8 mouse cellular contexts compared by ENCODE assay signal in the genomic region with DNA sequence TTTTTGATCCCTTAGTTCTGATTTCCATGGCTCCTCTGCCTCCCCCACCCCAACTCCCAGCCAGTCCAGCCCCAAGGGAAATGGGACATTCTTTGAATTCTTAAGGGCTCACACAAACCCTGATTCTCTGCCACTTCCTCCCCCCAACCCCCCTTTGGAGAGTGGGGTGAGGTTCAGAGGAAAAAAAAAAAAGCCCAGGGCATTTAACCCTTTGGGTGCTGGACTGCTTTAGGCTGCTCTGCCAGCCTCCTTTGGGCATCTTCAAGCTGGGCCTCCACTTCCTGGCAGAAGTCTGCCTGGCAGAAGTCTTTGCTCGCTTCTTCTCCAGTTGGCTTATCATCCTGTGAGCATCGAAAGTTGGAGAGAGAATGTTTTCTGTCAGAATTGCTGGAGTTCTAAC. TPM values are rescaled to one million over a fixed set of nuclear protein-coding genes. Genes with fewer than 3 reads are reported as not detected.
DNase-seq lines count a peak whose midpoint lies in the region; ATAC-seq and TF ChIP-seq lines count a peak whose summit lies in the region.

No protein-coding gene starts in this region.

- no peaks in the 10 kb centered on the region for H3K9me3 ChIP-seq in forebrain, embryonic 10.5 days
- H3K9me3 ChIP-seq in forebrain, embryonic 16.5 days (ENCODE audit: control insufficient read depth, low read length), result no peaks in the 10 kb centered on the region
- no peaks in the 10 kb centered on the region for H3K9me3 ChIP-seq in limb, embryonic 13.5 days
- no peaks in the 10 kb centered on the region for H3K9me3 ChIP-seq in stomach, embryonic 14.5 days (ENCODE audit: control insufficient read depth, low read depth, low read length)

- 65% methylated on average over 2 of the region's 2 CpGs for WGBS in forebrain, embryonic 10.5 days
- WGBS in forebrain, embryonic 16.5 days, result 33% methylated on average over 2 of the region's 2 CpGs
- 70% methylated on average over 2 of the region's 2 CpGs for WGBS in limb, embryonic 13.5 days
- WGBS in stomach, embryonic 14.5 days, result 53% methylated on average over 2 of the region's 2 CpGs

- no peak overlapping the region for H3K9ac ChIP-seq in forebrain, embryonic 16.5 days (replicated peaks; ENCODE audit: low read depth, low read length)
- H3K9ac ChIP-seq in limb, embryonic 13.5 days, result no peak overlapping the region
- H3K9ac ChIP-seq in stomach, embryonic 14.5 days (replicated peaks; ENCODE audit: low read depth, low read length), result no peak overlapping the region

- H3K4me3 ChIP-seq in forebrain, embryonic 10.5 days, result peak overlapping the region; percentile 13
- no peak overlapping the region for H3K4me3 ChIP-seq in forebrain, embryonic 16.5 days (replicated peaks; ENCODE audit: low read length)
- H3K4me3 ChIP-seq in limb, embryonic 13.5 days, result no peak overlapping the region
- no peak overlapping the region for H3K4me3 ChIP-seq in stomach, embryonic 14.5 days (ENCODE audit: low read depth, low read length)

- no peak for TF ChIP-seq CTCF in brain, embryonic 14.5 days (IDR thresholded peaks at IDR 0.05; ENCODE audit: borderline replicate concordance, extremely low read depth, insufficient read depth, insufficient read length)

- H3K4me2 ChIP-seq in forebrain, embryonic 16.5 days (ENCODE audit: low read length), result no peak overlapping the region
- H3K4me2 ChIP-seq in limb, embryonic 13.5 days (replicated peaks), result peak overlapping the region; percentile 27; the same call in 1 of the 2 replicates
- no peak overlapping the region for H3K4me2 ChIP-seq in stomach, embryonic 14.5 days (replicated peaks; ENCODE audit: low read depth, low read length)

- DNase-seq in forebrain, embryonic 10.5 days (ENCODE audit: extremely low spot score, low spot score), result no peak
- DNase-seq in brain, embryonic 14.5 days (ENCODE audit: low read depth), result peak; percentile 74
- peak; percentile 44 to 67 for DNase-seq in heart, postnatal 14 days
- no peak for DNase-seq in gastrocnemius, adult 8-10 months (ENCODE audit: low spot score in 2 of 2)

- intact Hi-C loops in heart, postnatal 14 days (cut with DNase I), result no loop called here

- TF ChIP-seq POLR2A in brain, embryonic 14.5 days (IDR thresholded peaks at IDR 0.05; ENCODE audit: borderline replicate concordance, extremely low read depth, insufficient read depth, insufficient read length, poor library complexity, severe bottlenecking), result no peak

- no peaks in the 10 kb centered on the region for H3K27me3 ChIP-seq in forebrain, embryonic 10.5 days (ENCODE audit: poor library complexity, severe bottlenecking)
- H3K27me3 ChIP-seq in forebrain, embryonic 16.5 days (replicated peaks; ENCODE audit: control insufficient read depth, insufficient read depth, low read length), result no peaks in the 10 kb centered on the region
- no peaks in the 10 kb centered on the region for H3K27me3 ChIP-seq in limb, embryonic 13.5 days
- H3K27me3 ChIP-seq in stomach, embryonic 14.5 days (ENCODE audit: control insufficient read depth, insufficient read depth, low read length), result no peaks in the 10 kb centered on the region

- H3K36me3 ChIP-seq in forebrain, embryonic 10.5 days (replicated peaks), result peaks cover 40% of the 10 kb centered on the region
- peaks cover 3% of the 10 kb centered on the region; the same call in 1 of the 2 replicates for H3K36me3 ChIP-seq in forebrain, embryonic 16.5 days (ENCODE audit: control insufficient read depth, insufficient read depth)
- peaks cover 50% of the 10 kb centered on the region for H3K36me3 ChIP-seq in limb, embryonic 13.5 days
- peaks cover 21% of the 10 kb centered on the region for H3K36me3 ChIP-seq in stomach, embryonic 14.5 days (ENCODE audit: control insufficient read depth, insufficient read depth, low read length)

- peaks cover 94% of the 10 kb centered on the region for H3K4me1 ChIP-seq in forebrain, embryonic 10.5 days
- peaks cover 83% of the 10 kb centered on the region for H3K4me1 ChIP-seq in forebrain, embryonic 16.5 days (replicated peaks; ENCODE audit: control insufficient read depth, insufficient read depth, low read length)
- peaks cover 87% of the 10 kb centered on the region for H3K4me1 ChIP-seq in limb, embryonic 13.5 days
- peaks cover 88% of the 10 kb centered on the region for H3K4me1 ChIP-seq in stomach, embryonic 14.5 days (ENCODE audit: control insufficient read depth, insufficient read depth, low read length)

- no peak for ATAC-seq in forebrain, embryonic 16.5 days
- no peak for ATAC-seq in limb, embryonic 13.5 days (ENCODE audit: low FRiP score, low read depth)
- no peak for ATAC-seq in stomach, embryonic 14.5 days (ENCODE audit: insufficient number of reproducible peaks, insufficient read depth, low FRiP score, low read depth)
- ATAC-seq in activated CD4-positive, CD25-positive, alpha-beta regulatory T cell, adult 4 months, result no peak

- H3K27ac ChIP-seq in forebrain, embryonic 10.5 days, result peak overlapping the region; percentile 79
- H3K27ac ChIP-seq in forebrain, embryonic 16.5 days (ENCODE audit: low read length), result no peak overlapping the region
- H3K27ac ChIP-seq in limb, embryonic 13.5 days, result peak overlapping the region; percentile 49; the same call in 1 of the 2 replicates
- peak overlapping the region; percentile 55; the same call in 1 of the 2 replicates for H3K27ac ChIP-seq in stomach, embryonic 14.5 days (ENCODE audit: low read length)

RNA-seq across cellular contexts. Expression of a gene that starts 9.3 kb away (rescaled TPM):
- 85.5 and 87.3 TPM in 2 replicates for polyA plus RNA-seq in forebrain, embryonic 10.5 days (2016; fragmentation: Nextera tagmentation; extraction: Ambion mirVana)
- polyA plus RNA-seq in forebrain, embryonic 16.5 days (2015; fragmentation: Nextera tagmentation; extraction: Ambion mirVana), result 140 and 159 TPM in 2 replicates
- polyA plus RNA-seq in brain, embryonic 14.5 days (2012; rRNA removed), result 91.7 and 139 TPM in 2 replicates
- total RNA-seq in heart, postnatal 14 days (2021), result 10 to 100 TPM; 47.8 to 49.6 TPM
- polyA plus RNA-seq in limb, embryonic 13.5 days (2015; fragmentation: Nextera tagmentation; extraction: Ambion mirVana), result 128 and 138 TPM in 2 replicates
- polyA plus RNA-seq in stomach, embryonic 14.5 days (2014; fragmentation: Nextera tagmentation; extraction: Ambion mirVana), result 73.2 and 82.0 TPM in 2 replicates
- 10 to 100 TPM in 2 of 4 experiments, 1 to 10 TPM in 2; 5.9 to 11.2 (median 9.0) TPM for total RNA-seq in gastrocnemius, adult 8-10 months (2022)
- 10 to 100 TPM; 44.4 to 52.4 TPM for polyA plus RNA-seq in activated CD4-positive, CD25-positive, alpha-beta regulatory T cell, adult 4 months (2017; shearing (Covaris generic))

RNA-seq across cellular contexts. Expression of a gene that starts 25.9 kb away (rescaled TPM):
- 449 and 492 TPM in 2 replicates for polyA plus RNA-seq in forebrain, embryonic 10.5 days (2016; fragmentation: Nextera tagmentation; extraction: Ambion mirVana)
- polyA plus RNA-seq in forebrain, embryonic 16.5 days (2015; fragmentation: Nextera tagmentation; extraction: Ambion mirVana), result 298 and 306 TPM in 2 replicates
- 396 and 444 TPM in 2 replicates for polyA plus RNA-seq in brain, embryonic 14.5 days (2012; rRNA removed)
- 100 to 1,000 TPM; 503 to 533 TPM for total RNA-seq in heart, postnatal 14 days (2021)
- polyA plus RNA-seq in limb, embryonic 13.5 days (2015; fragmentation: Nextera tagmentation; extraction: Ambion mirVana), result 547 and 558 TPM in 2 replicates
- 774 and 780 TPM in 2 replicates for polyA plus RNA-seq in stomach, embryonic 14.5 days (2014; fragmentation: Nextera tagmentation; extraction: Ambion mirVana)
- 100 to 1,000 TPM; 371 to 534 (median 431) TPM for total RNA-seq in gastrocnemius, adult 8-10 months (2022)
- polyA plus RNA-seq in activated CD4-positive, CD25-positive, alpha-beta regulatory T cell, adult 4 months (2017; shearing (Covaris generic)), result 1,000 to 10,000 TPM; 1,077 to 1,095 TPM

RNA-seq across cellular contexts. Expression of a gene that starts 32.4 kb away (rescaled TPM):
- polyA plus RNA-seq in forebrain, embryonic 10.5 days (2016; fragmentation: Nextera tagmentation; extraction: Ambion mirVana), result 0.73 TPM in 1 of 2 replicates, not detected in the other
- 0.57 and 0.85 TPM in 2 replicates for polyA plus RNA-seq in forebrain, embryonic 16.5 days (2015; fragmentation: Nextera tagmentation; extraction: Ambion mirVana)
- polyA plus RNA-seq in brain, embryonic 14.5 days (2012; rRNA removed), result 0.46 and 0.69 TPM in 2 replicates
- under 1 TPM in 1 of 2 experiments, not detected in 1; 0.65 TPM for total RNA-seq in heart, postnatal 14 days (2021)
- 0.83 TPM in 1 of 2 replicates, not detected in the other for polyA plus RNA-seq in limb, embryonic 13.5 days (2015; fragmentation: Nextera tagmentation; extraction: Ambion mirVana)
- 0.43 and 0.59 TPM in 2 replicates for polyA plus RNA-seq in stomach, embryonic 14.5 days (2014; fragmentation: Nextera tagmentation; extraction: Ambion mirVana)
- not detected for total RNA-seq in gastrocnemius, adult 8-10 months (2022)
- polyA plus RNA-seq in activated CD4-positive, CD25-positive, alpha-beta regulatory T cell, adult 4 months (2017; shearing (Covaris generic)), result under 1 TPM in 1 of 2 experiments, not detected in 1; 0.74 TPM

RNA-seq across cellular contexts. Expression of a gene that starts 32.5 kb away (rescaled TPM):
- 13.3 and 15.9 TPM in 2 replicates for polyA plus RNA-seq in forebrain, embryonic 10.5 days (2016; fragmentation: Nextera tagmentation; extraction: Ambion mirVana)
- 21.1 and 24.1 TPM in 2 replicates for polyA plus RNA-seq in forebrain, embryonic 16.5 days (2015; fragmentation: Nextera tagmentation; extraction: Ambion mirVana)
- polyA plus RNA-seq in brain, embryonic 14.5 days (2012; rRNA removed), result 26.7 and 27.3 TPM in 2 replicates
- 1 to 10 TPM in 1 of 2 experiments, under 1 TPM in 1; 0.95 to 1.1 TPM for total RNA-seq in heart, postnatal 14 days (2021)
- 11.7 and 12.5 TPM in 2 replicates for polyA plus RNA-seq in limb, embryonic 13.5 days (2015; fragmentation: Nextera tagmentation; extraction: Ambion mirVana)
- 6.4 and 8.3 TPM in 2 replicates for polyA plus RNA-seq in stomach, embryonic 14.5 days (2014; fragmentation: Nextera tagmentation; extraction: Ambion mirVana)
- total RNA-seq in gastrocnemius, adult 8-10 months (2022), result under 1 TPM; 0.19 to 0.51 (median 0.32) TPM
- 1 to 10 TPM; 1.6 to 1.7 TPM for polyA plus RNA-seq in activated CD4-positive, CD25-positive, alpha-beta regulatory T cell, adult 4 months (2017; shearing (Covaris generic))

RNA-seq across cellular contexts. Expression of a gene that starts 41.7 kb away (rescaled TPM):
- 20.3 and 22.0 TPM in 2 replicates for polyA plus RNA-seq in forebrain, embryonic 10.5 days (2016; fragmentation: Nextera tagmentation; extraction: Ambion mirVana)
- polyA plus RNA-seq in forebrain, embryonic 16.5 days (2015; fragmentation: Nextera tagmentation; extraction: Ambion mirVana), result 17.1 and 19.5 TPM in 2 replicates
- polyA plus RNA-seq in brain, embryonic 14.5 days (2012; rRNA removed), result 19.7 and 21.2 TPM in 2 replicates
- 10 to 100 TPM in 1 of 2 experiments, 1 to 10 TPM in 1; 8.9 to 10.6 TPM for total RNA-seq in heart, postnatal 14 days (2021)
- polyA plus RNA-seq in limb, embryonic 13.5 days (2015; fragmentation: Nextera tagmentation; extraction: Ambion mirVana), result 21.0 and 23.3 TPM in 2 replicates
- 14.2 and 16.8 TPM in 2 replicates for polyA plus RNA-seq in stomach, embryonic 14.5 days (2014; fragmentation: Nextera tagmentation; extraction: Ambion mirVana)
- 1 to 10 TPM; 3.2 to 5.9 (median 4.7) TPM for total RNA-seq in gastrocnemius, adult 8-10 months (2022)
- polyA plus RNA-seq in activated CD4-positive, CD25-positive, alpha-beta regulatory T cell, adult 4 months (2017; shearing (Covaris generic)), result 10 to 100 TPM; 21.3 to 22.8 TPM

Comparison
In these comparisons a context has a peak if more than half of its experiments do, and no peak if none do; other contexts are left out.
1. DNase-seq: peak in brain, embryonic 14.5 days (single experiment) and heart, postnatal 14 days (2 of 2); none in forebrain, embryonic 10.5 days (single experiment) and gastrocnemius, adult 8-10 months (0 of 2).